Mouse (Mus musculus) MEL (cell line): ENCODE data around the gene Gadd45gip1. TPM values are rescaled to one million over a fixed set of nuclear protein-coding genes. Genes with fewer than 3 reads are reported as not detected.

Experiments used
- DNase-seq: peaks from one replicate; pipeline ENCODE4 v3.0.0; 2011; ENCODE audit warnings: low read depth, low spot score
- H3K27ac ChIP-seq: 2 replicates; pipeline ENCODE4 v1.5.1; 2012; ENCODE audit warnings: low read depth, mild to moderate bottlenecking, control low read depth, low read length, moderate library complexity; ENCODE audit not compliant: control insufficient read depth
- H3K27me3 ChIP-seq, 2 experiments: fragments of 150-350 bp in 1 of 2; sonication (generic) in 1 of 2; 2 replicates each; pipeline ENCODE4 v1.6.1; 2012; ENCODE audit warnings: low read length in 2 of 2, mild to moderate bottlenecking in 2 of 2, improper control_type of control experiment in 1 of 2, moderate library complexity in 1 of 2; ENCODE audit not compliant: insufficient read depth in 2 of 2, control insufficient read depth in 1 of 2
- H3K36me3 ChIP-seq, 2 experiments: 2 replicates each; pipeline ENCODE4 v1.6.1; 2012 to 2014; ENCODE audit warnings: low read length in 2 of 2, improper control_type of control experiment in 1 of 2, inconsistent platforms in 1 of 2, mild to moderate bottlenecking in 1 of 2; ENCODE audit not compliant: insufficient read depth in 2 of 2, control insufficient read depth in 1 of 2
- H3K4me1 ChIP-seq, 2 experiments: fragments of 150-350 bp in 1 of 2; sonication (generic) in 1 of 2; 2 replicates each; pipeline ENCODE4 v1.6.1; 2012; ENCODE audit warnings: low read length in 2 of 2, improper control_type of control experiment in 1 of 2, mild to moderate bottlenecking in 1 of 2; ENCODE audit not compliant: insufficient read depth in 2 of 2, control insufficient read depth in 1 of 2
- H3K4me3 ChIP-seq, 2 experiments: fragments of 150-350 bp in 1 of 2; sonication (generic) in 1 of 2; 2 replicates each; pipeline ENCODE4 v1.5.1; 2012; ENCODE audit warnings: low read depth in 2 of 2, low read length in 2 of 2, mild to moderate bottlenecking in 2 of 2, moderate library complexity in 2 of 2, control low read depth in 1 of 2, improper control_type of control experiment in 1 of 2; ENCODE audit not compliant: control insufficient read depth in 1 of 2, insufficient read depth in 1 of 2
- H3K79me2 ChIP-seq: 2 replicates; pipeline ENCODE4 v1.6.1; 2012; ENCODE audit warnings: mild to moderate bottlenecking, low read length, moderate library complexity; ENCODE audit not compliant: control insufficient read depth, poor library complexity, insufficient read depth
- H3K9ac ChIP-seq: 2 replicates; pipeline ENCODE4 v1.6.1; 2012; ENCODE audit warnings: low read depth, mild to moderate bottlenecking, control low read depth, low read length, moderate library complexity; ENCODE audit not compliant: control insufficient read depth, poor library complexity, severe bottlenecking
- H3K9me3 ChIP-seq: fragments of 150-350 bp; sonication (generic); replicated peaks from 2 replicates; pipeline ENCODE4 v1.6.1; 2012; ENCODE audit warnings: mild to moderate bottlenecking, low read length, improper control_type of control experiment, moderate library complexity; ENCODE audit not compliant: insufficient read depth
- CTCF ChIP-seq, 3 experiments: IDR thresholded peaks in 2 of 3; conservative IDR thresholded peaks in 1 of 3; 2 replicates each; pipeline ENCODE4 v1.5.1; 2011 to 2012; ENCODE audit warnings: low read length in 3 of 3, low read depth in 2 of 3, mild to moderate bottlenecking in 2 of 3, improper control_type of control experiment in 1 of 3, inconsistent platforms in 1 of 3, mixed read lengths in 1 of 3, moderate library complexity in 1 of 3; ENCODE audit not compliant: control insufficient read depth in 1 of 3, insufficient read depth in 1 of 3, poor library complexity in 1 of 3, severe bottlenecking in 1 of 3
- E2F4 ChIP-seq: IDR thresholded peaks from 2 replicates; pipeline ENCODE4 v1.6.1; 2011; ENCODE audit warnings: low read depth, low read length, improper control_type of control experiment, borderline replicate concordance
- ELF1 ChIP-seq: IDR thresholded peaks from 2 replicates; pipeline ENCODE4 v1.6.1; 2014; ENCODE audit warnings: low read depth, mild to moderate bottlenecking, inconsistent platforms, low read length, improper control_type of control experiment, moderate library complexity
- ETS1 ChIP-seq: IDR thresholded peaks from 2 replicates; pipeline ENCODE4 v1.6.1; 2012; ENCODE audit warnings: low read depth, mild to moderate bottlenecking, inconsistent platforms, low read length, improper control_type of control experiment, moderate library complexity
- KAT2A ChIP-seq: conservative IDR thresholded peaks from 2 replicates; pipeline ENCODE4 v1.6.1; 2012; ENCODE audit warnings: low read depth, low read length, improper control_type of control experiment, inconsistent platforms
- MAFK ChIP-seq: IDR thresholded peaks from 2 replicates; pipeline ENCODE4 v1.6.1; 2011; ENCODE audit warnings: low read depth, mild to moderate bottlenecking, low read length, improper control_type of control experiment, borderline replicate concordance
- MAX ChIP-seq: IDR thresholded peaks from 2 replicates; pipeline ENCODE4 v1.6.1; 2011; ENCODE audit warnings: low read length, improper control_type of control experiment
- MAZ ChIP-seq: IDR thresholded peaks from 2 replicates; pipeline ENCODE4 v1.6.1; 2012; ENCODE audit warnings: low read depth, mild to moderate bottlenecking, inconsistent platforms, low read length, improper control_type of control experiment
- MEF2A ChIP-seq: IDR thresholded peaks from 2 replicates; pipeline ENCODE4 v1.6.1; 2014; ENCODE audit warnings: low read depth, mild to moderate bottlenecking, inconsistent platforms, low read length, improper control_type of control experiment; ENCODE audit not compliant: poor library complexity, insufficient replicate concordance, severe bottlenecking; ENCODE audit errors: extremely low read depth
- RCOR1 ChIP-seq: IDR thresholded peaks from 2 replicates; pipeline ENCODE4 v1.6.1; 2012; ENCODE audit warnings: low read depth, mild to moderate bottlenecking, inconsistent platforms, low read length, improper control_type of control experiment
- SMC3 ChIP-seq: IDR thresholded peaks from 2 replicates; pipeline ENCODE4 v1.6.1; 2011; ENCODE audit warnings: low read depth, low read length, improper control_type of control experiment
- TAL1 ChIP-seq: IDR thresholded peaks from 2 replicates; pipeline ENCODE4 v1.6.1; 2012; ENCODE audit warnings: mild to moderate bottlenecking, inconsistent platforms, low read length, moderate library complexity, mixed read lengths
- TCF12 ChIP-seq: IDR thresholded peaks from 2 replicates; pipeline ENCODE4 v1.6.1; 2014; ENCODE audit warnings: low read depth, mild to moderate bottlenecking, inconsistent platforms, low read length, improper control_type of control experiment, moderate library complexity
- UBTF ChIP-seq: IDR thresholded peaks from 2 replicates; pipeline ENCODE4 v1.6.1; 2012; ENCODE audit warnings: low read depth, mild to moderate bottlenecking, inconsistent platforms, low read length, improper control_type of control experiment, moderate library complexity, borderline replicate concordance; ENCODE audit not compliant: insufficient read depth
- ZKSCAN1 ChIP-seq: IDR thresholded peaks from 2 replicates; pipeline ENCODE4 v1.6.1; 2012; ENCODE audit warnings: low read depth, mild to moderate bottlenecking, inconsistent platforms, low read length, improper control_type of control experiment, moderate library complexity
- ZNF384 ChIP-seq: IDR thresholded peaks from 2 replicates; pipeline ENCODE4 v1.6.1; 2012; ENCODE audit warnings: low read depth, mild to moderate bottlenecking, inconsistent platforms, low read length, improper control_type of control experiment
- polyA plus RNA-seq, 2 experiments: library from polyadenylated mRNA; stranded (reverse) in 1 of 2; unstranded in 1 of 2; fragments of >175 nt in 1 of 2; fragments of >200 nt in 1 of 2; gene quantifications; 2 replicates each; pipeline versions ENCODE4 v1.2.1 to v1.2.4; 2012; ENCODE audit warnings: low replicate concordance in 2 of 2, low read depth in 1 of 2; ENCODE audit not compliant: insufficient read length in 2 of 2, insufficient read depth in 1 of 2, missing spikeins in 1 of 2
- total RNA-seq: library from RNA; depleted of rRNA; stranded (reverse); fragments of 300-350 nt; gene quantifications from 2 replicates; pipeline ENCODE4 v1.2.3, GENCODE M21; 2012

The Gadd45gip1 gene
- total and polyA plus RNA-seq, 3 experiments, result 51.8 to 62.9 TPM; not detected in 1

GRCm38 (mm10) chr8:84784681-84785505 lies 46.4 kb upstream of the Gadd45gip1 start:
- no peak for DNase-seq
- peaks cover 6% of the 10 kb centered on the region; the same call in 1 of the 2 replicates for H3K79me2 ChIP-seq
- no peaks in the 10 kb centered on the region; a peak in 1 of 4 replicates for H3K36me3 ChIP-seq
- no peak overlapping the region for H3K9ac ChIP-seq
- no peaks in the 10 kb centered on the region for H3K4me1 ChIP-seq
- no peaks in the 10 kb centered on the region for H3K27me3 ChIP-seq
- no peaks in the 10 kb centered on the region for H3K9me3 ChIP-seq
- no peak overlapping the region for H3K4me3 ChIP-seq
- H3K27ac ChIP-seq, result no peak overlapping the region
- no peak for TF ChIP-seq MEF2A

GRCm38 (mm10) chr8:84785506-84785755 lies 45.9 kb upstream of the Gadd45gip1 start:
- Histone ChIP-seq H3K79me2 (peaks cover 6% of the 10 kb centered on the region; the same call in 1 of the 2 replicates), H3K4me1 (no peaks in the 10 kb centered on the region), H3K4me3 (no peak overlapping the region), H3K9me3 (no peaks in the 10 kb centered on the region), H3K27me3 (no peaks in the 10 kb centered on the region), H3K9ac (no peak overlapping the region), H3K27ac (no peak overlapping the region), H3K36me3 (no peaks in the 10 kb centered on the region; a peak in 1 of 4 replicates)
- TF ChIP-seq ETS1, result no peak
- no peak for TF ChIP-seq UBTF
- TF ChIP-seq E2F4, result no peak
- no peak for TF ChIP-seq MAFK
- TF ChIP-seq MAX, result no peak
- no peak for DNase-seq

- H3K4me1 ChIP-seq, result no peaks in the 10 kb centered on the region
- H3K4me3 ChIP-seq, result no peak overlapping the region
- no peaks in the 10 kb centered on the region; a peak in 1 of 4 replicates for H3K36me3 ChIP-seq
- H3K79me2 ChIP-seq, result peaks cover 11% of the 10 kb centered on the region; the same call in 1 of the 2 replicates
- TF ChIP-seq MAX (no peak), SMC3 (no peak), ZNF384 (no peak), MAZ (no peak), TCF12 (no peak), CTCF (IDR thresholded peaks at IDR 0.05 in 2 of 3, conservative IDR thresholded peaks at IDR 0.05 in 1 of 3; ENCODE audit: control insufficient read depth in 1 of 3, insufficient read depth in 1 of 3, low read depth in 2 of 3, low read length in 3 of 3, poor library complexity in 1 of 3, severe bottlenecking in 1 of 3) (no peak), ZKSCAN1 (no peak), TAL1 (no peak), ELF1 (no peak), KAT2A (no peak), RCOR1 (no peak)
- no peaks in the 10 kb centered on the region for H3K27me3 ChIP-seq
- DNase-seq, result no peak
- no peak overlapping the region for H3K27ac ChIP-seq
- H3K9me3 ChIP-seq, result no peaks in the 10 kb centered on the region
- H3K9ac ChIP-seq, result no peak overlapping the region
Observed at GRCm38 (mm10) chr8:84785756-84786677, 45.3 kb upstream of the Gadd45gip1 start.
